Mouse (Mus musculus) spleen, adult 12 weeks (tissue): ENCODE measurements around the gene Slc30a6.
"Not testable (repeated sequence)": the region's sequence is repeated elsewhere in the genome, so short reads cannot be mapped to it uniquely, and the experiment has no call there.

Experiments used
- DNase-seq: peaks from one replicate; pipeline ENCODE4 v3.0.0; 2022; ENCODE audit warnings: low spot score

Gene Slc30a6

DNA sequence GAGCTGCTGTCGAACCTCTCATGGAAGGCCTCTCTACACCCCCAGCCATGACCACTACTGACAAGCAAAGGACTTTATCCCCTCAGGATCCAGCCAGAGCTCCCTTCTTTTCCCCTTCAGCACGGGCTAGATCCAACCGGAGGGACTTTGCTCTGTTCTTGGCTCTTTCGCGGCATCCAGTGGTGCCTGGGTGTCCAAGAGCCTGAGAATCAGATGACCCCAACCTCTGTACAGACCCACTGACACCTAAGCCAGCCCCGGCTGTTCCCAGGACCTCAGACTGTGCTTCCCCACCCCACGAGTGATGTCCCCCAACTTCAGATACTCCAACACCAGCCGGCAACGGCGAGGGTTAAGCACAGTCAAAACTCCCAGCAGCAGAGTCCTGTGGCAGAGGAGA, 54.4 kb downstream of the Slc30a6 start:
- DNase-seq: no peak

DNA sequence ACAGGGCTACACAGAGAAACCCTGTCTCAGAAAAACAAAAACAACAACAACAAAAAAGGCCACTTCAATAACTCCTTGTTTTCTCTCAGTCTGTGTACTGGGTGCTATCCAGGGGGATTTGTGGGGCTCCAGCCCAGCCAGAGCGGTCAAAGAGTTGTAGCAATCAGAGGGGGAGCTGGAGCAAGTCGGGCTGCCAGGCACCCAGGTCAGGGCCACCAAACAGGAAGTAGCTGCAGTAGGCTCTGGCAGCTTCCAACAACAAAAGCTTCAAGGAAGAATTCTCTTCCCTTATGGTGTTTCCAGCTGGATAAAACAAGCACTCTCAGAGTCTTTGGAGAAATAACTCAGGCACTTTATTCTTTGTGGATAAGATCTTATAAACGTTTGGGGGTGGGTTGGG, 58.5 kb downstream of the Slc30a6 start:
- no peak for DNase-seq

DNA sequence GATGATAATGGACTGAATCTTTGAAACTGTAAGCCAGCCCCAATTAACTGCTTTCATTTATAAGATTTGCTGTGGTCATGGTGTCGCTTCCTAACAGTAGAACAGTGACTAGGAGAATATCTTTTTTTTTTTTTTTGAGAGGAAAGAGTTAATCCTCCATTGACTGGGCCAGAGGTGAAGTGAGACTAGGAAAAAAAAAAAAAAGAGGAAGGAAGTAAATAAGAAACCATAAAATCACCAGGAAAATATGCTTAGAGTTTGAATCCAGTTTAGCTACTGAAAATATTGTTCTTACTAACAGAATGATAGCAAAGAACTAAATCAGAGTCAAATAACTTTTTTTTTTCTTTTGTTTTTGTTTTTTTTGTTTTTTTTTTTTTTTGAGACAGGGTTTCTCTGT, 59.3 kb downstream of the Slc30a6 start:
- no peak for DNase-seq

DNA sequence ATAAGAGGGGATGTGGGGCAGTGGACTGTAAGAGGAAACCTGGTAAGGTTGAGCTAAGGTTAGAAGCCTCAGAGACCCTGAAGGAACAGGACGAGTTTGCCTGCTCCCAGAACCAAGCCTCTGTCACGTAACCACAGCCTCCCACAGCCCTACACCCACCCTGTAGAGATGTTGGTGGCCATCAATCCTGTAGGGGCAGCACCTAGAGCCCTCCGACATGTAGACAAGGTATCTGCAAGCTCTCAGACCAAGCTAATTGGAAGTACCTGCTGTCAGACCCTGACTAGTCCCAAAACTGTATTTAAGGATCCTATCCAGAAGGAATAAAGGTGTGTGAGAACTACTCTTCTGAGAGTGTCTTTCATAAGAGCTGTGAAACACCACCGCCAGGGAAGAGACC, 60.0 kb downstream of the Slc30a6 start:
- DNase-seq: no peak

DNA sequence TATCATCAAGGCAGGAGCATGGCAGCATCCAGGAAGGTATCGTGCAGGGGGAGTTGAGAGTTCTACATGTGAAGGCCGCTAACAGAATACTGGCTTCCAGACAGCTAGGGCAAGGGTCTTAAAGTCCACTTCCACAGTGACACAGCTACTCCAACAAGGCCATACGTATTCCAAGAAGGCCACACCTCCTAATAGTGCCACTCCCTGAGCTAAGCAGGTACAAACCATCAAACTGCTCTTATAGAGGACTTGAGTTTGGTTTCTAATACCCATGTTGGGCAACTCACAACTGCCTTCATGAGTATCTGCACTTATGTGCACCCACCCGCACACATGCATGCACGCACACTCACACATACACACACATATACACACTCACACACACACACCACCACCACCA, 61.4 kb downstream of the Slc30a6 start:
- no peak for DNase-seq

DNA sequence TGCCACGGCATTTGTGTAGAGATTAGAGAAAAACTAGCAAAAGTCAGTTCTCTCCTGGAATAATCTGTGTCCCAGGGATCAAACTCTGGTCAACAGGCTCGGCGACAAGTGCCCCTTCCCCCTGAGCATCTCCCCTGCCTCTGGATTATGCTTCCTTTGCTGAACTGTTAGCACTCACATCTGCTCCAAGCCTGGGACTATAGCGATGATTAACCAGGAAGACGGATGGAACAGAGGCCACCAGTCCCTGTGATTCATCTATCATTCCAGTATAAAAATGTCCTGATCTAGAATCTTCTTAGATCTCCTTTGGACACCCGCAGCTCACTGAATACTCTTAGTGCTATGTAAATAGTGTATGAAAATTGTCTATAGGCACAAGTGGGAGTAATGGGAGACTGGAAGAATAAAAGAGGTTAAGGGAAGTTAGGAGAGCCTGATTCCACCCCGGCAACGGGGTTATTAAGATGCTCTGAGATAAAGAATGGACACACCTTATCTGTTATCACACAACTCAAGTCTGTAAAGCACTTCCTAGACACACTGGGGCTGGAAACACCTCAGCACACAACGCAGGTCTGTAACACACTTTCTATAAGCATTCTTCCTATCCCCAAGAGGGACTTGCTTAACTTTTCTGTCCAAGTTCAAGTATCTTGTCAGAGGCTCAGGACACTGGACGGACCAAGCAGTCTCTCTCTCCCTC, 62.7 kb downstream of the Slc30a6 start:
- no peak for DNase-seq

DNA sequence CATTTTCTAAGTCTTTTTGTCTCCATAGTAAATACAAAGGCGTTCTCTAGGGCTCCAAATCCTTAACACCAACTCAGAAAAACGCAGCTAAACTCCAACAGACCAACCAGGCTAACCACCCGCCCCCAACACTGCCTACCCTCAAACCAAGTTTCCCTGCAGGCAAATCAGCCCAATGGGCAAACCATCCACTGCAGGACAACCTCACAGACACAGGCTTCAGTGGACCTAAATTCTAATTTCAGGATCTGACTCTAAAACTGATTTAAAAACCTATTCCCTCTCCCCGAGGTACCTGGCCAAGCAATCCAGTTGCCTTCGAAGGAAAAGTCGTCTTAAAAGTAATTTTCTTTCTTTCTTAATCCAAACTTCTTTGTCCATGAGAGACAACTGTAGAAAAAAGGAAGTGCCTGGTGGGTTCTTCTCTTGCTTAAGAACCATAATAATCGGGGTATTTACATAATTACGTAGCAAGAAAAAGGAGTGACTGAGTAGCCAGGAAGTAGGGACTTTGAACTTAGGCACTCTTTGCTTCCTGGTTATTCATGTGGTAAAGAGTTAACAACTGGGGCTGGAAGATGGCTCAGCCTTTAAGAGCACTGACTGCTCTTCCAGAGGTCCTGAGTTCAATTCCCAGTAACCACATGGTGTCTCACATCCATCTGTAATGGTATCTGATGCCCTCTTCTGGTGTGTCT, 63.5 kb downstream of the Slc30a6 start, which contains the start of gene Nlrc4:
TSS of gene Nlrc4 (minus strand) at position 432 of the 698 bp plus-strand sequence.
- DNase-seq: no peak

DNA sequence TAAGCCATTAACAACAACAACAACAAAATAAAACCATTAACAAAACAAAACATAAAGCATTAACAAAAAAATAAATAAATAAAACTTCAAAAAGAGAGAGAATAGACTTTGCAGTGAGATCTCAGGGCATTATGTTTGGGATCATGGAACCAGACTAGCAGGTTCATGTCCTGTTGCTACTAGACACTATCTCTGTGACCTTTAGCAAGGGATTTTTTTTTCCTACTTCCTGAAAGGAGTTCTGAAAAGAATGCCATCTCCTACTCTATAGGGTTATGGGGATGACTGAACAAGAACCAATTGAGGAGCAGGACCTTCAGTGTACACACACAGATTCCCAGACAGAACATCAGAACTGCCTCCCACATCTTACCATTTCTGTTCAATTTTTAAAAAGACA, 68.1 kb downstream of the Slc30a6 start:
- DNase-seq: no peak

DNA sequence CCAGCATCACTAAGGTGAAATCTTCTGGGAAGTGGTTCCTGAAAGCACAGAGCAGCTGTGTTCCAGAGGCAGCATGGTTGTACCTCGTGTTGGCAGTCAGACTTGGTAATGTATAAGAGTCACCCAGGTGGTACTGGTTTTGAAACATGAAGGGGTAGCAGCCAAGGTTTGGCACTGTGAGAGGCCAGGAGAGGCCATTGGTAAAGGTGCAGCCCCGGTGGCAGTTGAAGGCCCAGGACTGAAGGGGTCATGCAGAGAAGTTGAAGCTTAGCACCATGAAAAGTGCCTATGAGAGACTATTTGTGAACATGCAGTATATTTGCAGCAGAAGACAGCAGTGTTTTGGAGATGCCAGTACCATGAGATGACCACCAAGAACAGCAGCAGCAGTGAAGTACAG, 72.6 kb downstream of the Slc30a6 start:
- DNase-seq: not testable (repeated sequence)

DNA sequence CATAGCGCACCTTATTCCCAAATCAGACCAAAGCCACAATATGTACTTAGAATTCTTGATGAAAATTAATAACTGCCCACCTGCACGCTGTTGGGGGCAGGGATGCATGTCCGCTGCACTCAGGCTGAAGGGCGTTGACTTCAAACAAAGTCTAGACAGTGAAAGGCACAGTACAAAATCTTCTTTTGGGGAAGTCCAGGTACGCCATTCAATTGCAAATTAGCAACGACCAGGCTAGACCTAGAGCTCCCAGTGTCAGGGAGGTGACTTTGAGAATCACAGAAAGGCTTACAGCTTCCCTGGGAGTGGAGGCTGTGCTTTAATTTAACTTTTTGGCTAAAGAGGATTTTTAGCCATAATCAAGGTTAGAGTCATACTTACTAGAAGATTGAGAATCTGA, 74.7 kb downstream of the Slc30a6 start:
- not testable (repeated sequence) for DNase-seq
